Mouse (Mus musculus) ES-Bruce4 (cell line): Measurements from ENCODE around the gene Hapln2. TPM values are rescaled to one million over a fixed set of nuclear protein-coding genes. Genes with fewer than 3 reads are reported as not detected.

Source experiments
- H3K27ac ChIP-seq: 2 replicates; pipeline ENCODE4 v1.5.1; 2012; ENCODE audit warnings: low read length, inconsistent platforms; ENCODE audit not compliant: insufficient read depth
- H3K27me3 ChIP-seq: 2 replicates; pipeline ENCODE4 v1.6.1; 2012; ENCODE audit warnings: mild to moderate bottlenecking, low read length, inconsistent platforms; ENCODE audit not compliant: control insufficient read depth, poor library complexity, insufficient read depth, severe bottlenecking
- H3K36me3 ChIP-seq: 2 replicates; pipeline ENCODE4 v1.6.1; 2012; ENCODE audit warnings: inconsistent platforms, mild to moderate bottlenecking, low read length, moderate library complexity; ENCODE audit not compliant: control insufficient read depth, poor library complexity, insufficient read depth, severe bottlenecking
- H3K4me1 ChIP-seq: one replicate; pipeline ENCODE4 v1.8.1; 2011; ENCODE audit warnings: low read length; ENCODE audit not compliant: control insufficient read depth, insufficient read depth
- H3K4me3 ChIP-seq: 2 replicates; pipeline ENCODE4 v1.5.1; 2011; ENCODE audit warnings: low read depth, mild to moderate bottlenecking, low read length
- H3K9ac ChIP-seq: 2 replicates; pipeline ENCODE4 v1.6.1; 2012; ENCODE audit warnings: low read depth, mild to moderate bottlenecking, inconsistent platforms; ENCODE audit not compliant: poor library complexity, severe bottlenecking
- H3K9me3 ChIP-seq: replicated peaks from 2 replicates; pipeline ENCODE4 v1.6.1; 2012; ENCODE audit warnings: mild to moderate bottlenecking, low read length, inconsistent platforms; ENCODE audit not compliant: control insufficient read depth, poor library complexity, insufficient read depth, severe bottlenecking
- CTCF ChIP-seq: IDR thresholded peaks from one replicate; pipeline ENCODE4 v1.8.1; 2011; ENCODE audit warnings: low read depth, low read length
- EP300 ChIP-seq: IDR thresholded peaks from 2 replicates; pipeline ENCODE4 v1.6.1; 2011; ENCODE audit warnings: low read depth, low read length; ENCODE audit not compliant: insufficient read depth
- POLR2A ChIP-seq: IDR thresholded peaks from one replicate; pipeline ENCODE4 v1.8.1; 2011; ENCODE audit warnings: low read length; ENCODE audit not compliant: insufficient read depth
- polyA plus RNA-seq: library from polyadenylated mRNA; stranded (reverse); fragments of >200 nt; gene quantifications from 2 replicates; pipeline ENCODE4 v1.2.4, GENCODE M21; 2011; ENCODE audit warnings: low read depth; ENCODE audit not compliant: missing spikeins, insufficient read depth, insufficient read length

Hapln2 gene
- polyA plus RNA-seq, 1 experiment = not detected

- TF ChIP-seq CTCF = no peak
- no peak for TF ChIP-seq EP300
- TF ChIP-seq POLR2A = no peak
Observed at GRCm38 (mm10) chr3:88033506-88033905, 6.1 kb upstream of the Hapln2 start.

GRCm38 (mm10) chr3:88030608-88031395 is 3.4 kb upstream of the Hapln2 start:
- H3K4me1 ChIP-seq = peaks cover 3% of the 10 kb centered on the region
- no peaks in the 10 kb centered on the region for H3K27me3 ChIP-seq
- no peak overlapping the region for H3K27ac ChIP-seq
- no peak for TF ChIP-seq EP300
- no peak for TF ChIP-seq POLR2A
- no peak for TF ChIP-seq CTCF
- peak overlapping the region; percentile 26; the same call in 1 of the 2 replicates for H3K9ac ChIP-seq
- peak overlapping the region; percentile 22; the same call in 1 of the 2 replicates for H3K4me3 ChIP-seq
- H3K9me3 ChIP-seq = peaks cover 4% of the 10 kb centered on the region; the same call in 1 of the 2 replicates
- H3K36me3 ChIP-seq = no peaks in the 10 kb centered on the region

More at GRCm38 (mm10) chr3:88033506-88033905, 6.1 kb upstream of the Hapln2 start:
- no peak overlapping the region for H3K27ac ChIP-seq
- no peak overlapping the region for H3K9ac ChIP-seq
- peaks cover 3% of the 10 kb centered on the region for H3K4me1 ChIP-seq
- no peaks in the 10 kb centered on the region; the same call in 1 of the 2 replicates for H3K9me3 ChIP-seq
- no peak overlapping the region for H3K4me3 ChIP-seq
- H3K36me3 ChIP-seq = no peaks in the 10 kb centered on the region
- H3K27me3 ChIP-seq = no peaks in the 10 kb centered on the region

GRCm38 (mm10) chr3:88026823-88027222 is 560 bp downstream of the Hapln2 start:
- Histone ChIP-seq H3K36me3 (no peaks in the 10 kb centered on the region), H3K4me3 (no peak overlapping the region), H3K9me3 (0 out of 2 replicates have a peak, but pooled peaks cover 4% of the 10 kb centered on the region), H3K4me1 (peaks cover 3% of the 10 kb centered on the region), H3K27ac (no peak overlapping the region), H3K27me3 (peaks cover 6% of the 10 kb centered on the region), H3K9ac (no peak overlapping the region)
- no peak for TF ChIP-seq CTCF
- TF ChIP-seq POLR2A = no peak
- no peak for TF ChIP-seq EP300

GRCm38 (mm10) chr3:88023192-88024074 is 4.0 kb downstream of the Hapln2 start:
- Histone ChIP-seq H3K9ac (no peak overlapping the region), H3K27ac (no peak overlapping the region)

GRCm38 (mm10) chr3:88022322-88023191 is 4.8 kb downstream of the Hapln2 start:
- Histone ChIP-seq H3K4me3 (peak overlapping the region; percentile 74), H3K4me1 (no peaks in the 10 kb centered on the region), H3K36me3 (no peaks in the 10 kb centered on the region), H3K9me3 (no peaks in the 10 kb centered on the region), H3K9ac (peak overlapping the region; percentile 21; the same call in 1 of the 2 replicates), H3K27ac (no peak overlapping the region), H3K27me3 (peaks cover 10% of the 10 kb centered on the region)
- TF ChIP-seq POLR2A (no peak), EP300 (no peak), CTCF (no peak)

More at GRCm38 (mm10) chr3:88023192-88024074, 4.0 kb downstream of the Hapln2 start:
- peak overlapping the region; percentile 70 for H3K4me3 ChIP-seq
- H3K4me1 ChIP-seq = no peaks in the 10 kb centered on the region
- H3K9me3 ChIP-seq = 0 out of 2 replicates have a peak, but pooled peaks cover 4% of the 10 kb centered on the region
- H3K36me3 ChIP-seq = no peaks in the 10 kb centered on the region
- TF ChIP-seq POLR2A (no peak), CTCF (no peak), EP300 (no peak)
- peaks cover 10% of the 10 kb centered on the region for H3K27me3 ChIP-seq
